11 mouse cellular contexts compared by ENCODE assay signal in genomic region chr11:118075035-118075522, GRCm38 (mm10). TPM values are rescaled to one million over a fixed set of nuclear protein-coding genes. Genes with fewer than 3 reads are reported as not detected.
DNase-seq lines count a peak whose midpoint lies in the region; ATAC-seq and TF ChIP-seq lines count a peak whose summit lies in the region.
"Had no signal": no experiment of that assay in that cellular context is flagged by ENCODE, and none has a peak within 500 bp of the region (broad histone marks: within the 10 kb centered on the region; RNA-seq: fewer than 3 reads in every experiment).

No protein-coding gene starts in this region.

- TF ChIP-seq POLR2A in kidney, adult 2 months (IDR thresholded peaks at IDR 0.05; ENCODE audit: low read depth, low read length), result no peak

- no peak for TF ChIP-seq CTCF in kidney, adult 2 months (conservative IDR thresholded peaks at IDR 0.05; ENCODE audit: insufficient read depth, insufficient read length, low read depth, low read length)
- no peak for TF ChIP-seq CTCF in gastrocnemius, adult 2 months (IDR thresholded peaks at IDR 0.05)

- no peaks in the 10 kb centered on the region for H3K4me1 ChIP-seq in kidney, adult 2 months (ENCODE audit: control insufficient read depth, insufficient read depth, low read length)

- 64% methylated on average over 17 of the region's 17 CpGs for WGBS in kidney, adult 2 months

- no peak overlapping the region for H3K4me3 ChIP-seq in kidney, adult 2 months (ENCODE audit: insufficient read depth, low read depth, low read length)
- peak overlapping the region; percentile 57 for H3K4me3 ChIP-seq in gastrocnemius, adult 2 months
- H3K4me3 ChIP-seq: megakaryocyte, embryonic 14.5 days had no signal

- intact Hi-C loops in gastrocnemius, adult 2 months (cut with DNase I), result no loop called here

- DNase-seq in kidney, adult 2 months, result peak; percentile 32
- DNase-seq in kidney, adult 11 months, result no peak
- DNase-seq in gastrocnemius, adult 2 months, result peak; percentile 35
- peak; percentile 26 to 60 for DNase-seq in kidney, postnatal 25 days
- no peak for DNase-seq in adipocyte (ENCODE audit: low spot score)
- no peak for DNase-seq in adrenal gland, postnatal 14 days
- DNase-seq: cerebellum, adult 11-12 months; right cerebral cortex, postnatal 25 days had no signal

- no peak overlapping the region for H3K27ac ChIP-seq in kidney, adult 2 months (ENCODE audit: insufficient read depth, low read depth, low read length)
- peak overlapping the region; percentile 60 for H3K27ac ChIP-seq in gastrocnemius, adult 2 months

- ATAC-seq in megakaryocyte progenitor cell, adult 5-6 weeks (replicated peaks; ENCODE audit: poor library complexity), result peak; percentile 67
- ATAC-seq: intestine, embryonic 16.5 days had no signal

- H3K27me3 ChIP-seq in kidney, adult 2 months (replicated peaks; ENCODE audit: control insufficient read depth, insufficient read depth, low read length), result no peaks in the 10 kb centered on the region

- no peaks in the 10 kb centered on the region for H3K36me3 ChIP-seq in kidney, adult 2 months (ENCODE audit: control insufficient read depth, insufficient read depth, low read length)

RNA-seq across cellular contexts. Expression of gene Dnah17, which starts 55.4 kb away (rescaled TPM):
- 0.08 and 0.19 TPM in 2 replicates for polyA plus RNA-seq in kidney, adult 2 months (2012; rRNA removed)
- total RNA-seq in gastrocnemius, adult 2 months (2021), result under 1 TPM; 0.05 to 0.06 TPM
- 0.12 and 1.3 TPM in 2 replicates for total RNA-seq in megakaryocyte progenitor cell, adult 5-6 weeks (2015)
- not detected in 2 replicates for total RNA-seq in megakaryocyte progenitor cell, adult 5-6 weeks (2017)
- total RNA-seq in adrenal gland, postnatal 14 days (2021), result 0.08 and 0.15 TPM in 2 replicates

Comparison
In these comparisons a context has a peak if more than half of its experiments do, and no peak if none do; other contexts are left out.
1. DNase-seq: peak in kidney, adult 2 months (single experiment), gastrocnemius, adult 2 months (single experiment) and kidney, postnatal 25 days (2 of 2); none in kidney, adult 11 months (single experiment), adipocyte (single experiment) and adrenal gland, postnatal 14 days (single experiment).